Mouse (Mus musculus) induced T-regulatory cell, adult 2 months (primary cell): Measurements from ENCODE around the gene Def8.

Experiments used
- DNase-seq: peaks from one replicate; pipeline ENCODE4 v3.0.0-alpha.2; 2012; ENCODE audit warnings: low read depth

Def8 gene

DNA sequence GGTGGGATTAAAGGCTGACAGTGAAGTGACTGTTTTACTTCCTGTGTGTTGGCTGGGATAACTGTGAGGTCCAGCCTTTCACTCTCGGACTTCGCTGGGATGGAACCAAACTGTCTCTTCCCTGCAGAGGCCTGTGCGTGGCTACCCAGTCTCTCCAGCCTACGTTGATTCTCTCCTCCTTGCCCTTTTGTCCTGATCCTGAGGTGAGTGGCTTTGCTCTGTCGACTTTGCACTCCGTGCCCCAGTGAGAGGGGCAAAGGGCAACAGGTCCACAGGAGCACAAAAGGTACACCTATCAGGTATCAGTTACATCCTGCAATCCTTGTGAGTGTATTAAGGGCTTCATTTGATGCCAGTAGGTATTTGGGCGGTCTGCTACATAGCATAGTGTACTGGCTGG lies at the start of gene Def8:
TSS of gene Def8 (plus strand) at position 87 of the 400 bp plus-strand sequence.
- no peak for DNase-seq

DNA sequence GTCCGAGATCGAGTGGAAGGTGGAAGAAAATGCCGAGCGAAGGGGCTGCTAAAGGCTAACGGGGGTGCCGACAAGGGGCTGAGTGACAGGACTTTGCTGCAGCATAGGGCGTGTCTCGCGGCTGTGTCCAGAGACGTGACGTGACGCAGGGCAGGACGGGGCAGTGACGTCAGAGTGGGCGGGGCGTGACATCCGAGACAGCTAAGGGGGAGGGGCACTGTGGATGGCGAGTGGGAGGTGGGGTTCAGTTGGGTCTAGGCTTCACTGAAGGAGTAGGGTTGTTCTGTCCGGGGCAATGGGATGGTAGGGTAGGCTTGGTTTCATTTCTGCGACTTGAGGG lies 49.1 kb upstream of the Def8 start:
- DNase-seq: peak; percentile 97

DNA sequence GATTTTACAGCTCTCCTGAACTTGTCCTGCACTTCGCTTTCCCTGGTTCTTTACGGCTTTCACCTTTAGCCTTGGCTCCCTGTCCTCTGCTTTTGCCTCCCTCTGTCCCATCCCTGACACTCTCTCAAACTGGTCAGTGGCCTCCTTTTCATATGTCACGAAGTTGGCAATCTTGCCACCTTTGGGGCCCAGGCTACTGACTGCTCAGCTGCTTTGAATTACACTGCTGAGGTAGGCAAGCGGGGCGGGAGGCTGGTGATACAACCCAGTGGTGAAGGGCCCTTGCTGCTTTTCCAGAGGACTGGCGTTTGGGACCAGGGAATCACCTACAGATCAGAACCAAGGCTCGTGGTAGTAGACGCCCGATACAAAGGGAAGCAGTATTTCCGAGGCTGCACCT lies 47.6 kb upstream of the Def8 start:
- DNase-seq: no peak

DNA sequence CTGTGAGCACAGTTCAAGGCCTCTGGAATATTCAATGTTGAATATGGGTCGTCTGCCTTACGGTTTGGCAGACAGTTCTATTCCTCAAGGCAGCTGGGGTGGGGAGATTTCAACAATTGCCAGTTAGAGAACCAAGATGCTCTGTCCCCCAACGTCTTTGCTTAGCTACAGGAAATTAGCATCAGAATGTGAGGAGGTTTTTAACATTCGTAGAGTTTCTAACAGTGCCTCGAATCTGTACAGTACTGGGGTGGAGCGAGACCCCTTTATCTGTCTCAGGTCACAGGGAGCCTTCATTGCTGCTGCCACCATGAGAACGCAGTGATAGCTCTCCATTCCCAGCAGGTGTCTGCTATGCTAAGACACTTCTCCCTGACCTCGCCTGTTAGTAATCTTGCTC lies 47.2 kb upstream of the Def8 start:
- no peak for DNase-seq

DNA sequence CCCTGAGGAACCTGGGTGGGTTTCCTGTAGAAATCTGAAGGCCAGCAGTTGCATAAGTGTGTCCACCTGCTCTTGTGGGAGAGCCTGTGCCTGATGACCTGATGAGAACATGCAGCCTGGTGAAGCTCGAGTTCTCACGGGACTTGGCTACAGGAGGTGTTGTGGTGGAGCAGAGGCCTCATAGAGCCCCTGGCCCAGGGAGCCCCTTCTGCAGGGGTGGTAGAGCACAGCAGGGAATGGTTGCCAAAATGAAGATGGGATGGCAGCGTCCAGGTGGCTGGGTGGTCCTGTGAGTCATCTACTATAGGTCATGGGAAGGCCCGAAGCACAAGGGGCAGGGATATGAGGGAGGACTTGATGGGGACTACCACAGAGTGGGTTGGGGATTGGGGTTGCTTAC lies 41.6 kb upstream of the Def8 start:
- no peak for DNase-seq

DNA sequence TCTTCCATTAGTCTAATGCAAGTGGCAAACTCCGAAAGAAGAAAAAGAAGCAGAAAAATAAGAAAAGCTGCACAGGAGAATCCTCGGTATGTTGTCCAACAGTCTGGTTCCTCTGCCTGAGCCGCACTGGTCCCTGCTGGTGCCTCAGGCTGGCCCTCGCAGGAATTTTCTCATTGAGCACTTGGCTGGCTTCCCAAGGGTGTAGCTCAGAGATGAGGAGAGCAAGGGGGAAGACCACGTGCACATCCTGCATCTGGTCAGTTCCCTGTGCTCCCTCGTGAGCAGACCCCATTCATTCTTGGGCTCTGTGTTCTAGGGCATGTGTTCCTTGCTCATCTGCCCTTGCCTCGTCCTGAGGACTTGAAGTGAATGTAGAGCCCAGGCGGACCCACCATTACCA lies 40.8 kb upstream of the Def8 start:
- DNase-seq: no peak

DNA sequence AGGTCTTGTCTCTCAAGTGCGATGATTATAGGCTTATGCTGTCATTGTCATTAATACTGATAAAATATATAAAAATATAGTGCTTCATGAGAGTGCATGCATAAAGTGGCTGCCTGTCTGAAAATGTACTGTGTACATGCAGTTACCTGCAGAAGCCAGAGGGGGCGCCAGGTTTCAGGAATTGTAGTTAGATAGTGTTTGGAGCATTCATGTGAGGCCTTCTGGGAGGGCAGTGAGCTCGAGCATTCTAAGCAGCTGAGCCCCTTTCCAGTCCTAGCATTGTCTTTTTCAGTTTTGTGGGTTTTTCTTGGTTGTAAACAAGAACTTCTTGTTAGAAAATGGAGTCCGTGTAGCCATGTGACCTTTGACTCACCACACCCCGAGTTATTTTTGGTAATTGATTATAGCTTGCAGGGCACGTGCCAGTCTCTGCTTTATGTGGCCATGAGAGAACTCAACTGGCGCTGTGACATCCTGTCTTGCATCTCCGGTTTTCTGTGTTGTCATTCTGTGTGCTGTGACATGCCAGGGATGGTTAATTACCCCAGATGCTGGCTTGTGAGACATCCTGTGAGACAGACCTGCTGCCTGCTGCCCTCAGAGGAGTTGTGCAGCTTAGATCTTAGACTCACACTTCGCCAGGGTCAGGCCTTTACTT lies 38.3 kb upstream of the Def8 start:
- DNase-seq: peak; percentile 63

DNA sequence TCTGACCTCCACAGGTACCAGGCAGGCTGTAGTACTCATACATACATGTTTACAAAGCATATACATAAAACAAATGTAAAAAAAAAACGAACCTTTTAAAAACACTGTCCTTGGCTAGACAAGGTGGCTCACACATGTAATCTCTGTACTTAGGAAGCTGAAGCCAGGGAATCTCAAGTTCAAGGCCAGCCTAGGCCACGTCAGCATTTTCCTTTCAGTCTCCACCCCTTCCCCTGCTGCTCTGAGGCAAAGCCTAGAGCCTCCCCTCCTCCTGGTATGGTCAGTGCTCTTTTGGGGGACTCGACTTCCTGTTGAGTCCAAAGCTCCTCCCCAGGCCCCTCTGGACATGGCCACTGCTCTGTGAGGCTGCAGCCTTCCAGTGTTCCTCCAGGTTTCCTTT lies 36.3 kb upstream of the Def8 start:
- no peak for DNase-seq

DNA sequence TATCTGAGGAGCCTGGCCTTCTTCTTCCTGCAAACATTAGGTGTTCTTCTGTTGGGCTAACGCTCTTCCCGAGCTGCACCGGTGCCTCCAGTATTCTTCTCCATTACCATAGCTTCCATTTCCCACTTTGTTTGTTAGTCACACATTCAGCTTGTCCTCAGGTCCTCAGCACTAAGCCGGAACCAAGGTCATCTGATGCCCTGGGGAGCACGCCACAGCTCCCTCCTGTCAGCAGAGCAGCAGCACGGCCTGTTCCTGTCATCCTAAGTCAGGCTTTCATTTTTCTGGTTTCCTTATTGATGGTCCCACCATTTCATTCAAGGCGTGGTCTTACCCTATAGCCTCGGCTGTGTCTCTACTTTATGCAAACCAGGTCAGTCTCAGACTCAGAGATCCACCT lies 35.5 kb upstream of the Def8 start:
- DNase-seq: no peak

DNA sequence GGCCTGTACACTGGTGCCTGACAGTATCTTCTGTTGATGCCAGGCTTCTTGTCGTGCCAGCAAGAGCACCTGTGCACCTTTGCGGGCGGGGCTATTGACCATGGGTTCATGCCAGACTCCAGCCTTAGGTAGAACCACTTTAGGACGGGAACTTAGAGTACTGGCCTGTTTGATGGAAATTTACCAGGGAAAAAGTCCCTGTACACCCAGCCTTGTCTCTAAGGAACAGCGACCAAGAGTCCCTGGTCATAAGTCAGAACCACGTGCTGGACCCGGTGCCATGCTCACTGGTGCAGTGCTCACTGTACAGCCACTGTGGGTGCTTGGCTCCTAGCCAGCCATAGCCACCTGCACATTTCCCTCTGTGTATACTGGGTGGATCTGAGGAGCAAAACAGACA lies 34.3 kb upstream of the Def8 start:
- no peak for DNase-seq

DNA sequence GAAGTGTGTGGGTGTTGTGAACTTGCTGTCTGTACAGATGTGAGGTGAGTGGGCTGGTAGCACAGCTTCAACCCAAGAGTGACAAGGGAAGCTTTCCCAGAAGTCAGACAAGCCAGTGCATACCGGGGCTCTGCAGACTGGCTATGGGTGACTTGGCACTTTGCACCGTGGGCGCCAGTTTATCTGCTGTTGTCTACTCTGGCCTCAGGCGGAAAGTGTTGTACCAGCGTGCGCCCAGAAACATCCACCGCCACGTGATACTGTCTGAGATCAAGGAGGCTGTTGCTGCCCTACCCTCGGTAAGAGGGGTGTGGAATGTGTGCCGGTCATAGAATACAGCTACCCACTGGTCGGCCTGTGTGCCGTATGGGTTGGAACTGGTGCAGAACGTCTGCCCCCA lies 25.0 kb upstream of the Def8 start:
- no peak for DNase-seq

DNA sequence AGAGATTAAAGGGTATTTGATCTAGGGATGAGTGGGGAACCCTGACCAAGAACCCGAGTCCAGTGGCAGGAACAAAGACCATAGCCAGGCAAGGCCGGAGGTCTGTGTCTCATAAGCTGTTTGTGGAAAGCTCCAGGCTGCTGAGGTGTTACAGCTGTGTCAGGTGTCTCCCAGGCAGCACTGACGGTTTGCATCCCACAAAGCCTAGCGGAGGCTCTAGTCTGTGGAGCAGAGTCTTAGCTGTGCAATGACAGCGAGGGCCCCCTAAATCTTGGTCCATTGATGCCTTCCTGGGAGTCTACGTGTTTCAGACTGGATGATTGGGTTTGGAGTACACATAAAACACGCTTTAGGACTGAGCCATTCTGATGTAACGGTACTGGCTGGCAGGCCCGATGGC lies 21.4 kb upstream of the Def8 start:
- no peak for DNase-seq

DNA sequence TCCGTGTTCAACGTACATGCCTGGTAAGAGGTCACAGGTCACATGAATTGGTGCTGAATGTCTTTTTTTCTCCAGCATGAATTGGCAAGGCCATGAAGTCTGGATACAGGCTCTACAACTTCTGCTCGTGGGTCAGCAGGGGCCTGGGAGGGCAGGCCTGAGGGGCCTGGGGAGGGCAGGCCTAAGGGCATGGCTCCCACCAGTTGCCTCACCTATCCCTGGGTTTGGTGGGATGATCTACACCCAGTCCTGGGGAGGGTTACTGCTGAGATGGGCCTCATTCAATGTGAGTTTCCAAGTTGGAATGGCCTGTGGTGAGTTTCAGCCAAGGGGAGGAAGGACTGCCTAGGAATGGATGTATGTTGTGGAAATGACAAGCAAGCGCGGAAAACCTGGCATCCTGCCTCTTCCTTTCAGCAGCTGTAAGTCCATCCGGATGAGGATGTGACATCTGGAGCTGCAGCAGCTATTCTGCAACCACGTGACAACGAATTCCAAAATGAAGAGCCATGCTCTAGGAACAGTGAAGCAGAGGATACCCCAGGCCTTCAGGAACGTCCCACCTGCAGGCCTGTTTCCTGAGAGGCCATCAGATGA lies 20.5 kb upstream of the Def8 start:
- no peak for DNase-seq

DNA sequence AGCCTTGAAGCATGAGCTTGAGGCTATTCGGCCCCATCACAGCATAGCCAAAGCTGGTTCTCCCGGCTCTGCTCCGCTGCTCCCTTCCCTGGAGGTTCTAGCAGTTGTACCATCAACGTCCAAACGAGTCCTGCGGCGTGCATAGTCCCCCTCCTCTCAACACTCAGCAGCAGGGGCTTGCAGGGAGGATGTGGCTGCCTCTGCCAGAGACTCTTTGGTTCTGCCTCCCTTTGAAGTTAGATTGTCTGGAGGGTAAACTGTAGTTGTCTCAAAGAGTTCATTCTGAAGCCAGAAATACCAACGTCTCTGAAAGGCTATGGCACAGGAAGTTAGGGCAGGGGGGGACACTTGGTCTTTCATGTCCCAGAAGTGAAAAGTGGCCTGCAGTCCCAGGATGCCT lies 18.8 kb upstream of the Def8 start:
- peak; percentile 28 for DNase-seq

DNA sequence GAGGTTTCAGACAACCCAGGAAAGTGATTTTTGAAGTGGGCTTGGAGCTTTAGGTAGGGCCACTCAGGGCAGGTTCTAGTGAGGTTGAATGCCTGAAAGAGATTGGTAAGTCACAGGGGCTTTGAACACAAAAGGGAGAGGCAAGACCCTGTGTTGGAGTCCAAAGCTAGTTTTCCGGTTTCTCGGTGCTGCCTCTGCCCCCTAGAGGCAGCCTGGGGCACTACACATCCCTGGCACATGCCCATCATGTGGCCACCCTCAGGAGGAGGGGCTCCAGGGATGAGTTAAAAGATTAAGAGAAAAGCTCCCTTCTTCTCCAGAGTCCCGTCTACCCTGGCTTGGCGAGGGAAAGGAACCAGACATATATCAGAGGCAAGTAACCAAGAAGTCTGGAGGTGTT lies 16.5 kb upstream of the Def8 start, which contains the start of gene Mc1r:
TSS of gene Mc1r (plus strand) at position 322 of the 400 bp plus-strand sequence.
- DNase-seq: peak; percentile 83

DNA sequence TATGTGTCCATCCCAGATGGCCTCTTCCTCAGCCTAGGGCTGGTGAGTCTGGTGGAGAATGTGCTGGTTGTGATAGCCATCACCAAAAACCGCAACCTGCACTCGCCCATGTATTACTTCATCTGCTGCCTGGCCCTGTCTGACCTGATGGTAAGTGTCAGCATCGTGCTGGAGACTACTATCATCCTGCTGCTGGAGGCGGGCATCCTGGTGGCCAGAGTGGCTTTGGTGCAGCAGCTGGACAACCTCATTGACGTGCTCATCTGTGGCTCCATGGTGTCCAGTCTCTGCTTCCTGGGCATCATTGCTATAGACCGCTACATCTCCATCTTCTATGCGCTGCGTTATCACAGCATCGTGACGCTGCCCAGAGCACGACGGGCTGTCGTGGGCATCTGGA lies 15.7 kb upstream of the Def8 start:
- DNase-seq: no peak

DNA sequence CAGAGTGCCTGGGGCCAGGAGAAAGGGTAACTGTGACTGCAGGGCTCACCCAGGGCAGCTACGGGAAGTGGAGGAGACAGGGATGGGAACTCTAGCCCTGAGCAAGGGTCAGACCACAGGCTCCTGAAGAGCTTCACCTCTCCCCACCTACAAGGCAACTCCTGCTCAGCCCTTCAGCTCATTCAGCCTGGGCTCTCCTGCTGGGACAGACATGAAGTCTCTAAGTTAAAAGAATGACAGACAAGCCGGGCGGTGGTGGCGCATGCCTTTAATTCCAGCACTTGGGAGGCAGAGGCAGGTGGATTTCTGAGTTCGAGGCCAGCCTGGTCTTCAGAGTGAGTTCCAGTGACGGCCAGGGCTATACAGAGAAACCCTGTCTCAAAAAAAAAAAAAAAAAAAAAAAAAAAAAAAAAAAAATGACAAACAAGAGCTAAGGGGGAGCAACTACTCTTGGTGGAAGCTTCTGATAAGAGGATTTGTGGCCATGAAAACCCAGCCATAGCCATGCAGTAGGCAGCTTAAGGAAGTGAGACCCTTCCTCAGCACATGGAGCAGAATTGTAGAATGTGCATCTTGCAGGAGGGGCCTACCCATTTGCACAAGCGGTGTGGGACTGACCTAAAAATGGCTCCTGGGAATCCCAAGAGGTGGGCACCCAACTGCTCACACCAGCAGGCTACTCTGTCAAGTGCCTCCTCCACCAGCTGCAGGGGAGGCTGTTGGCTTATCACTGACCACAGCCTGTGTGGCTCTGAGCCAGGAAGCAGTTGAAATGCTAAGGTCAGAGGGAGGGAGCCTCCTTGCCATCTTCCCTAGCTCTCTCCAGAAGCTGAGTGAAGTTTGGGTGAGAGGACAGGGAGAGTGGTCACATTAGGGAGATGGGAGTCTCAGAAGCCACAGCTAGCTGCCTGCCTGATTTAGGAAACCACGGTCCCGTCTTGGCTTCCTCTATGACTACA lies 14.5 kb upstream of the Def8 start:
- DNase-seq: peak; percentile 29

DNA sequence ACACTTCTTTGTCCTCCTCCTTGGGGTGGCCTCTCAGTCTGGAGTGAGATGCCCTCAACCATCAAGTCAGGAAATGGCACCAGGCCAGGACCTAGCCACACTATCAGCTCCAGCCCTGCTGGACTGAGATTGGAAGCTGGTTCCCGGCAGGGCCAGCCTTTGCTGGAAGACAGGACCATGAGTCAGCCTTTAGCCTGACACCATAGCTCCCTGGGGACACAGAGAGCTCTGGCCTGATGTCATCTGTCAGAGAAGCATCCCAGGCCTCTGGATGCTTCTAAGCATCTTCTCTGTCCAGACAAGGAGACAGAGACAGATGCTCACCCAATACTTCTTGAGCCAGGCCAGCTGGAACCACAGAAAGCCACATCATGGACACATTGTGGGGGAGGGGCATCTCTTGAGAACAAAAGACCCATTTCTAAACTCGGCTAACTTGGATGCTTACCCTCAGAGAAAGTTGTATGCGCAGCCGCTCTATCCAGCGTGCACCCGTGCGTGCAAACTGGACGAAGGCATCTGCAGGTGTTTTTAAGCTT lies 13.2 kb upstream of the Def8 start:
- DNase-seq: no peak

DNA sequence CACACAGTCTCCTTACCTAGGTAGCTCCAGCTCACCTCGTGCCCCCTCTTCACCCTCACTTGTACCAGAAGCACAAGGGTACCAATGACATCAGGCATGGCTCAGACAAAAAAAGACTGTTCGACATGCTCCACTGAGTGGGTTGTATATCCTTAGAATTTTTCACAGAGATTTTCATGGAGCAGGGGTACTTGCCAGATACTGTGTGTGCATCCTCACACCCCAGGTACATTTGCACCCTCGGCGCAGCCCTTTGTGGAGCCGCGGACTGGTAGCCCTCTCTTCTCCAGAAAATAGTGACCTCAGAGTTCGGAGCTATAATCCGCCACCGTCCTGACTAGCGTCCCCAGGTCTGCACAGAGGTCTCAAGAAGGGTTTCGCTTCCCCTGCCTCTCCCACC lies 12.5 kb upstream of the Def8 start:
- no peak for DNase-seq

DNA sequence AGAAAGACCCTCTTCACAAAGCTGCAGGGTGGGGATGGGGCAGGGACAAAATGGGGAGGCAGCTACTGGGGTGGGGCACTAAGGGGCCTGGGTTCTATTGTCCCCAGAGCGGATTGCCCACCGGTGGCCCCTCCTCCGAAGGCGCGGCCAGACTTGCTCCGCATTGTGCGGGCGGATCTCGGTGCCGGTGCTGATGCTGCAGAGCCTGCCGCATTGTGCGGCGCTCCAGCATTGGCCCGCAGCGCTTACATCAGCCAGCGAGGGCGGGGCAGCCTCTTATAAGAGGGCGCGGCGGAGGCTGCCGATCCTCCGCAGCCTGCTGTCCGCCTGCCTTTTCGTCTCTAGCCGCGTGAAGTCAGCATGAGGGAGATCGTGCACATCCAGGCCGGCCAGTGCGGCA lies 12.1 kb upstream of the Def8 start, which contains the start of gene Tubb3:
TSS of gene Tubb3 (plus strand) at position 179 of the 400 bp plus-strand sequence.
- peak; percentile 78 for DNase-seq

DNA sequence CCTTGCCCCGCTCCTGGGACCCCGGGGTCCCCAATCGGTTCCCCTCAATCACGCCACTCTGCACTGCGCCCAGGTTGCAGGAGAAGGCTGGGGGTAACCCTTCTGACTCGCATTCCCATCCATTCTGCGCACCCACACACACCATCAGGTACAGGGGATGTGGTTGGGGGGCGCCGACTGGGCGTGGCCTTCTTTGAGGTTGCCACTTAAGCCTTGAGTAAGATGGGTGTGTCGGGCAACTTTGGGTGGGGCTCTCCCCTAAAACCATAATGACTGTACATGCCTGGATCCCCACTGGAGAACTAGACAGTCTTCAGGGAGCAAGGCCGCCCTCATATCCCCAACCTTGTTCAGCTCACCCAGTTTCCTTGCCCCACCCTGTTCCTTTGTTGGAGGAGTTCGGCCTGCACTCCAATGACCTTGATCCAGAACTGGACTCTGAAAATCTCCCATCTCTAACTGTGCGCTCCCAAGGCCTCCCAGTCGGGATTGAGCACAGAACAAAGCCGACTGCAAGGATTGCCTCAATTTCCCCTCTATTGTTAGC lies 11.5 kb upstream of the Def8 start:
- DNase-seq: peak; percentile 33

DNA sequence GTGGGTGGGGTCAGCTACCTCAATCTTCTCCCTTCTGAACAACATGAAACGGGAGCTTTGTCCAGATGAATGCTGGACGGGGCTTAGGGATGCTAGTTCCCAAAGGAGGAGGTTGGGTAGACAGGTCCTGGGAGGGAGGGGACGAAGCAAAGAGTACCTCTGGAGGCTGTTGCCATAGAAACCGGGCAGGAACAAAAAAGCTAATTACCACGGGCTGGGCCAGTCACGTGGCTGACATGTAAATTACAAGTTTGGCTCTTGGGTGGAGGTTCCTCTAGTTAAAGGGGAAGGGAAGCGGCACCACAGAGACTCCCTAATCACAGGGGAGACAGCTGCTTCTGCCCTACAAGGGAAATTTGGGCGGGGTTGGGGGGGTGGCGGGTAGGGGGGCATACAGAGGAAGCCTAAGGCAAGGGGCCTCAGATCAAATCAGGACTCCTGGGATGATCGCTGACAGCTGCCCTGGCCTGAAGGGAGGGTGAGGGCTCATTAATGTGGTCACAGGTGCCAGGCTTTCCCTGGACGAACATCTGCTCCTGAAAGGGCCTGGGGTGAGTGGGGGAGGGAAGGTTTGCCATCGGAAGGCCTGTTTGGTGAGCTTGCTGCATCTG lies 10.7 kb upstream of the Def8 start:
- peak; percentile 72 for DNase-seq
